Mouse (Mus musculus): ENCODE data around the gene Snx29. TPM values are rescaled to one million over a fixed set of nuclear protein-coding genes. Genes with fewer than 3 reads are reported as not detected.

Gene Snx29
- polyA plus RNA-seq, 2 experiments: 1.9 TPM

- Histone ChIP-seq H3K4me3 (ENCODE audit: insufficient read depth in 1 of 2, low read depth in 2 of 2, low read length in 2 of 2) (no peak overlapping the region), H3K4me1 (replicated peaks; ENCODE audit: control insufficient read depth in 2 of 2, insufficient read depth in 2 of 2, low read length in 1 of 2) (0 out of 4 replicates have a peak, but pooled peaks cover 0 to 2% of the 10 kb centered on the region in 2 experiments), H3K9ac (replicated peaks) (no peak overlapping the region), H3K4me2 (ENCODE audit: low read depth) (no peak overlapping the region), H3K9me3 (ENCODE audit: control insufficient read depth, low read length) (no peaks in the 10 kb centered on the region), H3K27ac (no peak overlapping the region), H3K36me3 (replicated peaks; ENCODE audit: control insufficient read depth, insufficient read depth, low read depth) (no peaks in the 10 kb centered on the region), H3K27me3 (ENCODE audit: control insufficient read depth, insufficient read depth, low read length) (no peaks in the 10 kb centered on the region)
- ATAC-seq (ENCODE audit: insufficient read depth) (no peak), DNase-seq (ENCODE audit: low read depth in 3 of 3, low spot score in 3 of 3) (no peak)
- TF ChIP-seq CTCF (IDR thresholded peaks at IDR 0.05; ENCODE audit: low read depth) (no peak), EP300 (IDR thresholded peaks at IDR 0.05; ENCODE audit: low read depth) (no peak)
- 34% methylated on average over 2 of the region's 2 CpGs for WGBS (ENCODE audit: insufficient replicate concordance)
Observed at GRCm38 (mm10) chr16:11644399-11644798, 321.7 kb downstream of the Snx29 start.

GRCm38 (mm10) chr16:11645668-11646067 is 323.0 kb downstream of the Snx29 start:
- no peaks in the 10 kb centered on the region for H3K9me3 ChIP-seq (ENCODE audit: control insufficient read depth, low read length)
- DNase-seq (ENCODE audit: low read depth in 3 of 3, low spot score in 3 of 3) (no peak), ATAC-seq (ENCODE audit: insufficient read depth) (no peak)
- H3K36me3 ChIP-seq (replicated peaks; ENCODE audit: control insufficient read depth, insufficient read depth, low read depth): no peaks in the 10 kb centered on the region
- peaks cover 0 to 5% of the 10 kb centered on the region in 2 experiments; a peak in 1 of 4 replicates for H3K4me1 ChIP-seq (replicated peaks; ENCODE audit: control insufficient read depth in 2 of 2, insufficient read depth in 2 of 2, low read length in 1 of 2)
- no peak overlapping the region for H3K27ac ChIP-seq
- WGBS (ENCODE audit: insufficient replicate concordance): 19% methylated on average over 4 of the region's 4 CpGs
- H3K4me2 ChIP-seq (ENCODE audit: low read depth): no peak overlapping the region
- no peak overlapping the region for H3K4me3 ChIP-seq (ENCODE audit: insufficient read depth in 1 of 2, low read depth in 2 of 2, low read length in 2 of 2)
- H3K27me3 ChIP-seq (ENCODE audit: control insufficient read depth, insufficient read depth, low read length): no peaks in the 10 kb centered on the region
- TF ChIP-seq CTCF (IDR thresholded peaks at IDR 0.05; ENCODE audit: low read depth): no peak
- no peak for TF ChIP-seq EP300 (IDR thresholded peaks at IDR 0.05; ENCODE audit: low read depth)
- no peak overlapping the region for H3K9ac ChIP-seq (replicated peaks)

- no peak for ATAC-seq (ENCODE audit: insufficient read depth)
- H3K9ac ChIP-seq (replicated peaks): no peak overlapping the region
- H3K4me2 ChIP-seq (ENCODE audit: low read depth): no peak overlapping the region
- DNase-seq (ENCODE audit: low read depth in 3 of 3, low spot score in 3 of 3): no peak
- peaks cover 0 to 5% of the 10 kb centered on the region in 2 experiments; a peak in 1 of 4 replicates for H3K4me1 ChIP-seq (replicated peaks; ENCODE audit: control insufficient read depth in 2 of 2, insufficient read depth in 2 of 2, low read length in 1 of 2)
- H3K27ac ChIP-seq: no peak overlapping the region
- H3K9me3 ChIP-seq (ENCODE audit: control insufficient read depth, low read length): no peaks in the 10 kb centered on the region
- TF ChIP-seq CTCF (IDR thresholded peaks at IDR 0.05; ENCODE audit: low read depth) (no peak), EP300 (IDR thresholded peaks at IDR 0.05; ENCODE audit: low read depth) (no peak)
- no peak overlapping the region for H3K4me3 ChIP-seq (ENCODE audit: insufficient read depth in 1 of 2, low read depth in 2 of 2, low read length in 2 of 2)
- H3K36me3 ChIP-seq (replicated peaks; ENCODE audit: control insufficient read depth, insufficient read depth, low read depth): no peaks in the 10 kb centered on the region
- H3K27me3 ChIP-seq (ENCODE audit: control insufficient read depth, insufficient read depth, low read length): no peaks in the 10 kb centered on the region
- 78% methylated on average over 4 of the region's 4 CpGs for WGBS (ENCODE audit: insufficient replicate concordance)
Observed at GRCm38 (mm10) chr16:11646745-11647289, 324.1 kb downstream of the Snx29 start.

- H3K9me3 ChIP-seq (ENCODE audit: control insufficient read depth, low read length): no peaks in the 10 kb centered on the region
- H3K4me2 ChIP-seq (ENCODE audit: low read depth): no peak overlapping the region
- no peak for TF ChIP-seq CTCF (IDR thresholded peaks at IDR 0.05; ENCODE audit: low read depth)
- no peak for TF ChIP-seq EP300 (IDR thresholded peaks at IDR 0.05; ENCODE audit: low read depth)
- WGBS (ENCODE audit: insufficient replicate concordance): 38% methylated on average over 1 of the region's 1 CpGs
- H3K9ac ChIP-seq (replicated peaks): no peak overlapping the region
- peaks cover 0 to 5% of the 10 kb centered on the region in 2 experiments; a peak in 1 of 4 replicates for H3K4me1 ChIP-seq (replicated peaks; ENCODE audit: control insufficient read depth in 2 of 2, insufficient read depth in 2 of 2, low read length in 1 of 2)
- no peaks in the 10 kb centered on the region for H3K27me3 ChIP-seq (ENCODE audit: control insufficient read depth, insufficient read depth, low read length)
- H3K4me3 ChIP-seq (ENCODE audit: insufficient read depth in 1 of 2, low read depth in 2 of 2, low read length in 2 of 2): no peak overlapping the region
- DNase-seq (ENCODE audit: low read depth in 3 of 3, low spot score in 3 of 3): no peak
- no peak for ATAC-seq (ENCODE audit: insufficient read depth)
- no peak overlapping the region for H3K27ac ChIP-seq
- H3K36me3 ChIP-seq (replicated peaks; ENCODE audit: control insufficient read depth, insufficient read depth, low read depth): no peaks in the 10 kb centered on the region
Observed at GRCm38 (mm10) chr16:11648169-11648688, 325.5 kb downstream of the Snx29 start.

GRCm38 (mm10) chr16:11652686-11653366 is 330.1 kb downstream of the Snx29 start:
- no peak overlapping the region for H3K4me2 ChIP-seq (ENCODE audit: low read depth)
- ATAC-seq (ENCODE audit: insufficient read depth) (no peak), DNase-seq (ENCODE audit: low read depth in 3 of 3, low spot score in 3 of 3) (no peak)
- WGBS (ENCODE audit: insufficient replicate concordance): 31% methylated on average over 2 of the region's 2 CpGs
- H3K9me3 ChIP-seq (ENCODE audit: control insufficient read depth, low read length): no peaks in the 10 kb centered on the region
- no peaks in the 10 kb centered on the region for H3K36me3 ChIP-seq (replicated peaks; ENCODE audit: control insufficient read depth, insufficient read depth, low read depth)
- peaks cover 0 to 4% of the 10 kb centered on the region in 2 experiments; a peak in 2 of 4 replicates for H3K4me1 ChIP-seq (replicated peaks; ENCODE audit: control insufficient read depth in 2 of 2, insufficient read depth in 2 of 2, low read length in 1 of 2)
- no peak overlapping the region for H3K27ac ChIP-seq
- no peak overlapping the region for H3K9ac ChIP-seq (replicated peaks)
- no peaks in the 10 kb centered on the region for H3K27me3 ChIP-seq (ENCODE audit: control insufficient read depth, insufficient read depth, low read length)
- TF ChIP-seq CTCF (IDR thresholded peaks at IDR 0.05; ENCODE audit: low read depth) (no peak), EP300 (IDR thresholded peaks at IDR 0.05; ENCODE audit: low read depth) (no peak)
- H3K4me3 ChIP-seq (ENCODE audit: insufficient read depth in 1 of 2, low read depth in 2 of 2, low read length in 2 of 2): no peak overlapping the region

All from liver, embryonic 14.5 days (tissue).